Mouse (Mus musculus) hindbrain, embryonic 12.5 days (tissue): Measurements from ENCODE around the gene Eml3. TPM values are rescaled to one million over a fixed set of nuclear protein-coding genes. Genes with fewer than 3 reads are reported as not detected.

Source experiments
- ATAC-seq: fragments of 200-750 bp; cut with Nextera tagmentation; 2 replicates; pipeline ENCODE4 v1.8.0; 2017; ENCODE audit warnings: moderate TSS enrichment; ENCODE audit not compliant: low FRiP score
- H3K27ac ChIP-seq: fragments of 300-500 bp; sonication (generic); 2 replicates; pipeline ENCODE4 v1.5.1; 2016; ENCODE audit warnings: mild to moderate bottlenecking
- H3K27me3 ChIP-seq: fragments of 300-500 bp; sonication (generic); 2 replicates; pipeline ENCODE4 v1.6.1; 2016; ENCODE audit warnings: mild to moderate bottlenecking
- H3K36me3 ChIP-seq: fragments of 300-500 bp; sonication (generic); 2 replicates; pipeline ENCODE4 v1.6.1; 2016; ENCODE audit warnings: mild to moderate bottlenecking
- H3K4me1 ChIP-seq: fragments of 300-500 bp; sonication (generic); 2 replicates; pipeline ENCODE4 v1.6.1; 2016
- H3K4me2 ChIP-seq: fragments of 300-500 bp; sonication (generic); replicated peaks from 2 replicates; pipeline ENCODE4 v1.6.1; 2016; ENCODE audit warnings: mild to moderate bottlenecking
- H3K4me3 ChIP-seq: fragments of 300-500 bp; sonication (generic); 2 replicates; pipeline ENCODE4 v1.5.1; 2016; ENCODE audit warnings: mild to moderate bottlenecking
- H3K9ac ChIP-seq: fragments of 300-500 bp; sonication (generic); 2 replicates; pipeline ENCODE4 v1.6.1; 2016; ENCODE audit warnings: mild to moderate bottlenecking, moderate library complexity
- H3K9me3 ChIP-seq: fragments of 300-500 bp; sonication (generic); replicated peaks from 2 replicates; pipeline ENCODE4 v1.6.1; 2016; ENCODE audit warnings: mild to moderate bottlenecking
- WGBS: fragments of 180-500 bp; shearing (Covaris S2); methylation state at CpG from one replicate; pipeline ENCODE4 v1.1.7; 2016; 5-methylcytosine and 5-hydroxymethylcytosine counted together
- polyA plus RNA-seq: library from polyadenylated mRNA; unstranded; fragments of >200 nt; fragmentation: Nextera tagmentation; extraction: Ambion mirVana; gene quantifications from 2 replicates; pipeline ENCODE4 v1.2.1, GENCODE M21; 2016

The Eml3 gene
- polyA plus RNA-seq, 1 experiment from 2014 or later, result 17.0 TPM

- H3K9me3 ChIP-seq, result no peaks in the 10 kb centered on the region
- no peak; the same call in 1 of the 2 replicates for ATAC-seq
- H3K4me1 ChIP-seq, result peaks cover 13% of the 10 kb centered on the region; the same call in 1 of the 2 replicates
- H3K36me3 ChIP-seq, result peaks cover 27% of the 10 kb centered on the region
- WGBS, result 2% methylated on average over 6 of the region's 6 CpGs
- peak overlapping the region; percentile 75 for H3K4me2 ChIP-seq
- H3K27me3 ChIP-seq, result no peaks in the 10 kb centered on the region
- peak overlapping the region; percentile 69 for H3K4me3 ChIP-seq
- H3K27ac ChIP-seq, result peak overlapping the region; percentile 82
- peak overlapping the region; percentile 77 for H3K9ac ChIP-seq
These were observed 8.5 kb upstream of the Eml3 start for GRCm38 (mm10) chr19:8920836-8921291.

- no peak overlapping the region for H3K27ac ChIP-seq
- no peaks in the 10 kb centered on the region for H3K27me3 ChIP-seq
- peaks cover 25% of the 10 kb centered on the region for H3K36me3 ChIP-seq
- H3K4me2 ChIP-seq, result peak overlapping the region; percentile 75; the same call in 1 of the 2 replicates
- WGBS, result 79% methylated on average over 9 of the region's 9 CpGs
- no peaks in the 10 kb centered on the region for H3K9me3 ChIP-seq
- no peak for ATAC-seq
- H3K4me1 ChIP-seq, result peaks cover 13% of the 10 kb centered on the region; the same call in 1 of the 2 replicates
- 0 out of 2 replicates have a peak overlapping the region, but pooled peaks have one; percentile 77 for H3K9ac ChIP-seq
- H3K4me3 ChIP-seq, result no peak overlapping the region
These were observed 7.6 kb upstream of the Eml3 start for GRCm38 (mm10) chr19:8921741-8922140.

- Histone ChIP-seq H3K4me2 (no peak overlapping the region), H3K9me3 (no peaks in the 10 kb centered on the region), H3K4me3 (no peak overlapping the region), H3K9ac (no peak overlapping the region), H3K4me1 (peaks cover 17% of the 10 kb centered on the region), H3K27ac (no peak overlapping the region), H3K36me3 (peaks cover 28% of the 10 kb centered on the region), H3K27me3 (peaks cover 6% of the 10 kb centered on the region)
- WGBS, result 88% methylated on average over 2 of the region's 2 CpGs
- no peak for ATAC-seq
These were observed 2.6 kb upstream of the Eml3 start for GRCm38 (mm10) chr19:8926766-8927165.

- H3K4me2 ChIP-seq, result no peak overlapping the region
- H3K9ac ChIP-seq, result no peak overlapping the region
- peaks cover 6% of the 10 kb centered on the region for H3K27me3 ChIP-seq
- H3K36me3 ChIP-seq, result peaks cover 28% of the 10 kb centered on the region
- WGBS, result 93% methylated on average over 12 of the region's 12 CpGs
- ATAC-seq, result no peak
- H3K27ac ChIP-seq, result no peak overlapping the region
- no peak overlapping the region for H3K4me3 ChIP-seq
- H3K4me1 ChIP-seq, result peaks cover 13% of the 10 kb centered on the region
- no peaks in the 10 kb centered on the region for H3K9me3 ChIP-seq
These were observed 1.3 kb upstream of the Eml3 start for GRCm38 (mm10) chr19:8927891-8928525.

GRCm38 (mm10) chr19:8928689-8929223 lies 596 bp upstream of the Eml3 start:
- WGBS, result 15% methylated on average over 16 of the region's 16 CpGs
- Histone ChIP-seq H3K9me3 (no peaks in the 10 kb centered on the region), H3K4me3 (peak overlapping the region; percentile 54), H3K27ac (no peak overlapping the region), H3K36me3 (peaks cover 35% of the 10 kb centered on the region), H3K27me3 (peaks cover 6% of the 10 kb centered on the region), H3K4me1 (peaks cover 13% of the 10 kb centered on the region), H3K4me2 (peak overlapping the region; percentile 67), H3K9ac (peak overlapping the region; percentile 77; the same call in 1 of the 2 replicates)
- ATAC-seq, result peak; percentile 17

- no peak; the same call in 1 of the 2 replicates for ATAC-seq
- peak overlapping the region; percentile 67 for H3K4me2 ChIP-seq
- H3K27me3 ChIP-seq, result peaks cover 6% of the 10 kb centered on the region
- no peak overlapping the region for H3K27ac ChIP-seq
- WGBS, result 13% methylated on average over 11 of the region's 11 CpGs
- peak overlapping the region; percentile 77 for H3K9ac ChIP-seq
- no peaks in the 10 kb centered on the region for H3K9me3 ChIP-seq
- H3K4me1 ChIP-seq, result peaks cover 13% of the 10 kb centered on the region
- peak overlapping the region; percentile 54 for H3K4me3 ChIP-seq
- H3K36me3 ChIP-seq, result peaks cover 32% of the 10 kb centered on the region
These were observed 765 bp downstream of the Eml3 start for GRCm38 (mm10) chr19:8930117-8930516.

GRCm38 (mm10) chr19:8930771-8931170 lies 1.4 kb downstream of the Eml3 start:
- no peaks in the 10 kb centered on the region for H3K9me3 ChIP-seq
- no peak for ATAC-seq
- H3K36me3 ChIP-seq, result peaks cover 26% of the 10 kb centered on the region
- H3K9ac ChIP-seq, result 0 out of 2 replicates have a peak overlapping the region, but pooled peaks have one; percentile 9
- H3K4me1 ChIP-seq, result peaks cover 13% of the 10 kb centered on the region
- WGBS, result 89% methylated on average over 7 of the region's 7 CpGs
- H3K4me2 ChIP-seq, result peak overlapping the region; percentile 67
- no peak overlapping the region for H3K27ac ChIP-seq
- H3K4me3 ChIP-seq, result 0 out of 2 replicates have a peak overlapping the region, but pooled peaks have one; percentile 54
- H3K27me3 ChIP-seq, result peaks cover 6% of the 10 kb centered on the region

- Histone ChIP-seq H3K27ac (no peak overlapping the region), H3K4me2 (no peak overlapping the region), H3K4me3 (no peak overlapping the region), H3K9me3 (no peaks in the 10 kb centered on the region), H3K9ac (0 out of 2 replicates have a peak overlapping the region, but pooled peaks have one; percentile 23), H3K4me1 (peaks cover 6% of the 10 kb centered on the region), H3K36me3 (peaks cover 17% of the 10 kb centered on the region), H3K27me3 (no peaks in the 10 kb centered on the region)
- 78% methylated on average over 2 of the region's 2 CpGs for WGBS
- ATAC-seq, result no peak
These were observed 7.4 kb downstream of the Eml3 start for GRCm38 (mm10) chr19:8936736-8937135.

- WGBS, result 83% methylated on average over 15 of the region's 15 CpGs
- peak overlapping the region; percentile 68; the same call in 1 of the 2 replicates for H3K4me2 ChIP-seq
- H3K4me3 ChIP-seq, result no peak overlapping the region
These were observed 11.3 kb downstream of the Eml3 start for GRCm38 (mm10) chr19:8940526-8941133.

GRCm38 (mm10) chr19:8941136-8941514 lies 11.8 kb downstream of the Eml3 start:
- 40% methylated on average over 10 of the region's 10 CpGs for WGBS
- peak overlapping the region; percentile 83 for H3K4me3 ChIP-seq
- H3K9ac ChIP-seq, result peak overlapping the region; percentile 95
- peaks cover 24% of the 10 kb centered on the region for H3K4me1 ChIP-seq
- peak overlapping the region; percentile 68 for H3K4me2 ChIP-seq
- H3K36me3 ChIP-seq, result peaks cover 30% of the 10 kb centered on the region
- no peak; the same call in 1 of the 2 replicates for ATAC-seq
- H3K27me3 ChIP-seq, result no peaks in the 10 kb centered on the region
- H3K9me3 ChIP-seq, result no peaks in the 10 kb centered on the region
- peak overlapping the region; percentile 97 for H3K27ac ChIP-seq

More at GRCm38 (mm10) chr19:8940526-8941133, 11.3 kb downstream of the Eml3 start:
- Histone ChIP-seq H3K36me3 (peaks cover 25% of the 10 kb centered on the region), H3K9me3 (no peaks in the 10 kb centered on the region), H3K4me1 (peaks cover 24% of the 10 kb centered on the region), H3K27ac (no peak overlapping the region), H3K9ac (no peak overlapping the region), H3K27me3 (no peaks in the 10 kb centered on the region)
- no peak for ATAC-seq

- no peaks in the 10 kb centered on the region for H3K9me3 ChIP-seq
- H3K4me3 ChIP-seq, result peak within 1 kb of the TSS; percentile 83
- peak within 1 kb of the TSS; percentile 97 for H3K27ac ChIP-seq
- ATAC-seq, result peak; percentile 95
- under 1% methylated on average over 64 of the region's 64 CpGs for WGBS
- H3K9ac ChIP-seq, result peak within 1 kb of the TSS; percentile 95
- no peaks in the 10 kb centered on the region for H3K27me3 ChIP-seq
- H3K4me1 ChIP-seq, result peaks cover 24% of the 10 kb centered on the region
- H3K36me3 ChIP-seq, result peaks cover 33% of the 10 kb centered on the region
- peak within 1 kb of the TSS; percentile 68 for H3K4me2 ChIP-seq
These were observed 12.3 kb downstream of the Eml3 start, which contains the start of gene Mta2 for GRCm38 (mm10) chr19:8941515-8942217. Mta2 (plus strand) TSS chr19:8941875.
